Mouse (Mus musculus): ENCODE data around the gene Enkur.

Gene Enkur

DNA sequence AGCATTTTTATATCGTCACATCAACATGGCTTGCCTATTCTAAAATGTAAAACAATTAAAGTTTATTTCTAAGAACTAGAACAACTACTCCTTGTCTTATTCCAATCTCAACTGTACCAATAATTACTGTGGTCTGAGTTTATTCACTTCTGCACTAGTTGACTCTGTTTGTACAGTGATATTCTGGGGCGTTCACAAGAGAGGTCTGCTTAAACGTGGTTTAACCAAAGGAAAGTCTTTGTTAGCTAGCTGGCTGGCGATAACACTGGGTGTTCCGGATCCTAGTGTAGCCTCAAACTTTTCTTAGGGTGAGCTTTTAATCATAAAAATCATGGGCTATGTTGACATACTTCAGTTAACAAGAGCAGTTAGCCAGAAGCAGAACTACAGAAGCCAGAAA lies 9.9 kb downstream of the Enkur start:
- in situ Hi-C loops (cut with MboI; ENCODE audit: unreplicated experiment in 2 of 2), result loop anchor here in 1 of 2 experiments (25.0 kb wide), 1 partner anchor 1783 kb away; no protein-coding TSS in a partner anchor

DNA sequence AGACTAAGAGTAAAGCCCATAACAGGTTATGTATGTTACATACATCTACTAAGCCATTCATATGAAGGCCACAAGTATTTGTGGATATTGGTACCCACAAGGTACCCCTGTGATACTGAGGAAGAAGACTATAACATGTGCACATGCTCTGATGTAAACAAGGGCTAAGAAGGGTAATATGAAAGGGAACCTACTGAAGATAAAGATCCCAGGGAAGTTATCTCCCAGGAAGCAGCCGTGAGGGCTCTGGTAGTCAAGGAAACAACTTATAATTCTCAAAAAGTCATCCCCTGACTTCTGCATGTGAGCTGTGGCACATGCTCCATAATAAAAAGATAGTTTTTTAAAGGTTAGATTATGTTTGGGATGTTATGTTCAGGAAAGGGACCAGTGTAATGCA lies 13.9 kb downstream of the Enkur start:
- in situ Hi-C loops (cut with MboI; ENCODE audit: unreplicated experiment in 2 of 2), result loop anchor here in 1 of 2 experiments (25.0 kb wide), 1 partner anchor 1779 kb away; no protein-coding TSS in a partner anchor

DNA sequence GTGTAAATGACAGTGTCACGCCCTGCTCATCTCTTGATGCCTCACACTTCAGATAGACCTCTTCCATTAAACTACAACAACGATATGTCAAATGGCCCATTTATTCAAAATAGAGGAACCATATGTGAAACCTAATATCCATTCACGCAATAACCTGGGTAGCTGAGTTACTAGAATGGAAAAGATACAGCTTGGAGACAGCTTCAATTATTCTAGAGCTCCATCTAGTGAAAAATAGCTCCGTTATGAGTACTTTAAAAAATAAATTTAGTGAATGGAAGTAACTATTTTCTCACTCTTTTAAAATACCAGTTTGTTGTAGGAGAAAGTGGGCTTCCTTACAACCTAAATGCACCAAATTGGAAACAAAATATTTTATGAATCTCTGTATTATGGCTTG lies 16.6 kb downstream of the Enkur start:
- in situ Hi-C loops (cut with MboI; ENCODE audit: unreplicated experiment in 2 of 2), result loop anchor here (5.0 to 25.0 kb wide), 2 partner anchors 291 to 1776 kb away; no protein-coding TSS in a partner anchor

DNA sequence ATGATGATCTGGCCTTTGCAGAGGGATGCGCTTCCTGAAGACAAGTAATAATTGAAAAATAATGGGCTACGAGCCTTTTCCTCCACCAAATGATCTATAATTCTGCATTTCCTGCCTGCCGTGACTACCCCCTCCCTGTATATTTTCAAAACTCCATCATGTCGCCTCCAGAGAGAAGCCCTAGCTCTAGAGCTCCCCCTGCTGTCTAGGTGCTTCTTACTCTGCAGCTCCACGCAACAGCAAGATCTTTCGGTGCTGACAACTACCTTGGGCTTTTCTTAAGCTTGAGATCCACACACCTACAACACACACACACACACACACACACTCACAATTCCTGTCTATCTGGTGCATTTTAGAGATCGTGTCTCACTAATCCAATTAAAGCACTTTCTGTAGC lies 17.6 kb downstream of the Enkur start:
- in situ Hi-C loops (cut with MboI; ENCODE audit: unreplicated experiment in 2 of 2), result loop anchor here (5.0 to 25.0 kb wide), 2 partner anchors 290 to 1775 kb away; no protein-coding TSS in a partner anchor

DNA sequence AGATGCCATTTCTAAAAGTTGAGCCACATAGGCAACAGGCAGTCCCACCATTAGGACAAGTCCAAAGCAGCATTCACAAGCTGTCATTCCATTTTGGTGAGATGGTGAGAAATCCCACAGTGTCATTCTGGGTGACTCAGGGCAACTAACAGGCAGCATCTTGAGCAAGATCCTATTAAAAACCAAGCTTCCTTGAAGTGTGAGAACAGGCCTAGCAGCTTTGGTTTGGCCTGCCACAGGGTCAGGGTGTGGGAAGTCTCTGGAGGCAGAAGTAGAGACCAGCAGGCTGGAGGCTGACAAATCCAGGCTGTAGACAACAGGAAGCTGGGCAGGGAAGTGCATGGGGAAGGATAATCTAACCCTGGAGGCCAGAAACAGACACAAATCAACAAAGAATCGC lies 22.4 kb downstream of the Enkur start:
- in situ Hi-C loops (cut with MboI; ENCODE audit: unreplicated experiment in 2 of 2), result loop anchor here in 1 of 2 experiments (25.0 kb wide), 1 partner anchor 1771 kb away; no protein-coding TSS in a partner anchor

DNA sequence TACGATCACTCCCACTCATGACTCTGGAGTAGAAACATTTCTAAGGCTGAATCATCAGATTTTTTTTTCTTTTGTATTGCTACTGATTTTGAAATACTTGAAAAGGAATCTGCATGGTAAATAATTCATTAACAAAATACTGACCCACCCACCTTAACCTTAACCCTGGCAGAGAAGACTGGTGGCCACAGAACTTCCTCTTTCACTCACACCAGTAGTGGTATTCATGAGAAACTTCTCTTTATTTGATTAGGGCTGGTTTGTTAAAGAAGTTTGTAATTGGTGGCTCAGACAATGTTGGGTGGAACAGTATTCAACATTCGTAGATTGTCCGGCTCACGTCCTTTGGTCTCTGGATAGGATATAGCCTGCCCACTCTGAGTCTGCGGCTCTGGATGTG lies 26.0 kb downstream of the Enkur start:
- in situ Hi-C loops (cut with MboI; ENCODE audit: unreplicated experiment in 2 of 2), result loop anchor here in 1 of 2 experiments (25.0 kb wide), 1 partner anchor 1767 kb away; no protein-coding TSS in a partner anchor

DNA sequence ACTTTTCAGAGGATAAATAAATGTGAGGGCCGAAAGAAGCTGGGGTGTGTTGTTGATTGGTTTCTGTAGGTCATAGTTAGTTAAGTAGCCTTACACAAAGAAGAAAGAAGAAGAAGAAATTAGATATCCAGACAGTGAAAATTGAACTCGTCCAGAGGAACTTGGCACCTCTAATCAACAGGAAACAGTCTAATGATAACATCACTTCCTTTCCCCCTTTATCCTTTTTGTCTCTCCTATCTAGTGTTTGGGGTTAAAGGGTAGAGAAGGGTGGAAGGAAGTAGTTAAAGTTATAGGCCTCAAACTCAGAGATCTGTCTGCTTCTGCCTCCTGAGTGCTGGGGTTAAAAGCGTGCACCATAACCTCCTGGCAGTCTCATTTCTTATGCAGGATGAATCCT lies 32.4 kb downstream of the Enkur start:
- in situ Hi-C loops (cut with MboI; ENCODE audit: unreplicated experiment in 2 of 2), result no loop called here

DNA sequence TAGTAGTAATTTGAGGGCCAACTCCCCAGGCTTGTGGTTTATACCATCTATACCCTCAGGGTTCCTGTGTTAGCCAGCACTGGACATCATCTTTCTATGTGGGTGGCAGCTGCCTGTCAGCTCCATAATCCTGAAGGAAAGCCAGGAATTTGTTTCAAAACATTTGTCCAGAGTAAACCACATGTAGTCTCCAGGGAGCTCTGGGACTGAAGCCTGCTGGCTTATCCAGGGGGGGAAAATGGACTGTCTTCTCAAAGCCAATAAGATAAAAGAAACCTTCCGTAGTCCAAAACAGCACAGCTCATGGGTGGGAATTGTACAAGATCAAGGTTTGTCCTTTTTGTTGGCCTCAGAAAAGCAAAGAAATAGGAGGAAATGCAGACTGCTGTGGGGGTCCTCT lies 37.2 kb downstream of the Enkur start:
- in situ Hi-C loops (cut with MboI; ENCODE audit: unreplicated experiment in 2 of 2), result no loop called here

DNA sequence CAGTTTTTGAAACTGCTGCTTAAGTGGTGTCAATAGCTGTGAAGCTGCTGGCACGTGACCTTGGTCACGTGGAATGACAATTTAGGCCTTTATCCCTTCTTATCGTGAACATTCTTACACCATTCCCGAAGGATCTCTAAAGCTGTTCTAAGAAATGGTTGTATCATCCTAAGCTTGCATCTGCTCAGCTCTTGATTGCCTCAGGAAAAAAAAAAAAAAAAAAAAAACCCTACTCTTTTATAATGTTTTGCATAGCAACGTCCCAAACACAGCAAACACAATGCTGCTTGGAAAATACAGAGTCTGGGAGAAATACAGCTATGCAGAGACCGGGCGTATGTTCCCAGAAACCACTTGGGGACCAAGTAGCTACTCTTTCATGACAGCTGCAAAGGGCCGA lies 40.9 kb downstream of the Enkur start:
- in situ Hi-C loops (cut with MboI; ENCODE audit: unreplicated experiment in 2 of 2), result no loop called here

DNA sequence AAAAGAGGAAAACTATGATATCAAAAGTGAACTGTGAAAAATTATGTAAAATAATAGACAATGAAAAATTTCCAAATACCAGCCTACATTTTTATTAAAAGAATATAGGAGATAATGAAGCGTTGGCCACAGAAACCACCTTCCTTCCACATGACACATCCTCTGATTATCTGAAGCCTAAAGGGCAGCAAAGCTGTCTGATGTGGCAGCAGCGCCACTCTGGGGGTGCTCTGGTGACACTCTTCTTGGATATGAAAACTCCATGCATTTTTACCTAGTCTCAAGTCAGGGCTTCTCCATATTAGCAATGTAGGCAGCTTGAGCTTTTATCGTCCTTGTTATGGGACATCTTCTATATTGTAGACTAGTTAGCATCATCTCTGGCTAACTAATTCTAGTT lies 51.7 kb downstream of the Enkur start:
- in situ Hi-C loops (cut with MboI; ENCODE audit: unreplicated experiment in 2 of 2), result no loop called here

DNA sequence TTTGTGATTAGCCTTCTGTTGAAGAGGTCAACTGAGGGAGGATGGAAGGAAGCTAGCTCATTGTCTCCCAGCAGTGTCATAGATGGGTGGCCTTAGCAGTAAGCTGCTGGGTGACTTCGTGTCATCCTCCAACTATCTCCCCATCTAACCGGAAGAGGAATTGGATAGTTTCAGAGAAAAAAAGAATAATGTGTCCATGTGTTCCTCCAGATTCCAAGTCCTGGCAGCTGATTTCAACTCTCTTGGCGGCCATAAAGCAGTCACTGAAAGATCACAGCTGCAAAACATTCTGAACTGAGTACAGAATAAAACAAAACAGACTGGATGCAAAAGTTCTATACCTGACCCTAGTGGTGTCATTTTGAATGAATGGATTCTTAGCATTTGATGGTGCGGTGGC lies 58.0 kb downstream of the Enkur start:
- in situ Hi-C loops (cut with MboI; ENCODE audit: unreplicated experiment in 2 of 2), result no loop called here

DNA sequence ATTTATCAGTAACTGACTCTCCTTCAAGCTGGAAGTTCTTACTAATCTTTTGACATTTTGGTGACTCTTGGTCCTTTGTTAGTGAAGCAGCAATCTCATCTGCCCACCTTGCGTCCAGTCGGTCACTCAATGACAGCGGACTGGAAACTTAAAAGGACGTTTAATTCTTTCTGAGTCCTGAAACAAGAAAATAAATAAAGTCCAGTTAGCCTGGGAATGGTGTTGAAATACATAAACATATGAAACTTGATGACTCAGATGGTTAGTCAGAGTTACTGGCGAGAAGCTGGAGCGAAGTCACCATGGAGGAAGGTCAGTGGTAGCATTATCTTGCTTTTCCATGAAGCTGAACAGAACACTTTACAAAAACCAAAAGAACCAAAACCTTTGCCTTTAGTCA lies 58.7 kb downstream of the Enkur start:
- in situ Hi-C loops (cut with MboI; ENCODE audit: unreplicated experiment in 2 of 2), result no loop called here

DNA sequence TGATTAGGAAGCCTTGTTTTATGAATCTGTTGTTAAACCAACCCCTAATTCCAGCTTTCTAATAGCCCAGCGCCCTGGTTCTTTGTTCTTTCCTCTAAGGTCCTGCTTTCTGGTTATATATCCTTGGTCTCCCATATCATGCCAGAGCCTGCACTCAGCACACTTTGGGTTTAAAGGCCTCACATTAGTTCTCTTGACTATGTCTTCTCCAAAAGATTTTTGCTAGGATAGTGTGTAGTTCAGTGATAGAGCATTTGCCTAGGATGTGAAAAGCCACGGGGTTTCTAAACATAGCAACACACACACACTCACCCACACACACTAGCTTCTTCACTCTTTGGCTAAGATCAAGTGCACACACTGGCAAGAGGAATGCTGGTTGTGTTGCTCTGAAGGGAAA lies 62.5 kb downstream of the Enkur start:
- in situ Hi-C loops (cut with MboI; ENCODE audit: unreplicated experiment in 2 of 2), result no loop called here

DNA sequence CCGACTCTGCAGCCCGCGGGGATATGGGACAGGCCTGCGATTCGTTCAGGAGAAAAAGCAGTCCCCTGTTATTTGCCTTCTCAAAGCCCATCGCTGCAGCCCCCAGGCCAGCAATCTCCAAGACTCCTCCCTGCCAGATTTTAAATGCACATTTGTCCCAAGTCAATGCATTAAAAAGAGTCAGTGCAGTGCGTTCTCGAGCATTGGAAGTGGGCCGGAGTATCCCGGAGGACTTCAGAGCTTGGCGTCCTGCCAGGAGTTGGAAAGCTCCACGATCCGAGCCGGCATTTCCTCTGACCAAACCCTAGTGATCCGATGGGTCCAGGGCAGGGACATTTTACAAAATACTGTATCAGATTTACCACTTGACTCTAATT lies 63.0 kb downstream of the Enkur start:
- in situ Hi-C loops (cut with MboI; ENCODE audit: unreplicated experiment in 2 of 2), result no loop called here

DNA sequence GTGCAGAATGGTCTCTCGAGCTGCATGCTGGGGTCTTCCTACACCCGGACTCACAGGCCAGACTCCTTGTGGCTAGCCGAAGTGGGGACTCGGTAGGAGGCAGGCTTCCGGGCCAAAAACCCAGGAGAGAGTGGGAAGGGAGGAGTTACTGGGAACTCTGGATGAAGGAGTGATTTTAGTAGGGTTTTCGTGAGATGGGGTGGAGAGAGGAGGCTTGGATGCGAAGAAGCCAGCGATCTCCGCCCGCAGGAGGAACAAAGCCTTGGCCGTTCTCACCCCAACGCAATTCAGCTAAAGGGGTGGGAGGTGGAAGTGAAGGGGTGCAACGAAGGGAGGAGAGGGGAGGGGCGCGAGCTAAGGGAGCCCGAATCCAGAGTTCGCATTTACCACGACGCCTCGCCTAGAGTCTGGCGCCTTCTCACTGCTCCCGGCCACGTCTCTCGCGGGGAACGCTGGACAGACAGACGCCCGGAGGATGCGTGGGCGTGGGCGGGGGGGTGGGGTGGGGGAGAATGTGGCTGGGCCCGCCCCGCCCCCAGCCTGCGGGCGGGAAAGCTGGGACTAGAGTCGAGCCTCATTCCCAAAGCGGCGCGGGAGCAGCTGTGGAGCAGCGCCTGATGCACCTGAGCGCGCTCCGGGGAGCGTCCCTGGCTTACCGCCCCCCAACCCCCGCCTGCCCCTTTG lies 63.5 kb downstream of the Enkur start:
- in situ Hi-C loops (cut with MboI; ENCODE audit: unreplicated experiment in 2 of 2), result no loop called here

DNA sequence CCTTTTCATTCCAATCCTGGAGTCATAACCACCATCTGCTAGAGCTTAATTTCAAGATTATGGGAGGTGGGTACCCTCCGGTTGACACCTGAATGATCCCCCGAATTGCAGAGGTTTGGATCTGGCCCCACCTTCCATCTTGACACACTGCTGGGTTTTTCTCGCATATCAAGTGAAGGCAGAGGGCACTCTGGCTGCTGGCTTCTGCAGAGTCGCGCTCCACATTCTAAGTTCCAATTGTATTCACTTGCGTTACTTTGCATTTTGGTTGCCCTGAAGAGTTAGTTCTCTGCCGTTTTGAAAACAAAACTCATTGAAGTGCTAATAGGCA lies 64.0 kb downstream of the Enkur start:
- in situ Hi-C loops (cut with MboI; ENCODE audit: unreplicated experiment in 2 of 2), result no loop called here

All from v-Abl transformed pro-B cells (cell line).